Mouse (Mus musculus) heart, embryonic 12.5 days (tissue): ENCODE measurements around the gene Akr1c14. TPM values are rescaled to one million over a fixed set of nuclear protein-coding genes. Genes with fewer than 3 reads are reported as not detected.
"Not testable (repeated sequence)": the region's sequence is repeated elsewhere in the genome, so short reads cannot be mapped to it uniquely, and the experiment has no call there.

Experiments used
- ATAC-seq: fragments of 200-750 bp; cut with Nextera tagmentation; 2 replicates; pipeline ENCODE4 v1.8.0; 2017; ENCODE audit warnings: moderate TSS enrichment, moderate library complexity; ENCODE audit not compliant: insufficient number of reproducible peaks, low FRiP score
- H3K27ac ChIP-seq: fragments of 300-500 bp; sonication (generic); 2 replicates; pipeline ENCODE4 v1.5.1; 2016; ENCODE audit warnings: mild to moderate bottlenecking, moderate library complexity; ENCODE audit not compliant: poor library complexity, severe bottlenecking
- H3K27me3 ChIP-seq: fragments of 300-500 bp; sonication (generic); replicated peaks from 2 replicates; pipeline ENCODE4 v1.6.1; 2016; ENCODE audit warnings: mild to moderate bottlenecking, moderate library complexity
- H3K36me3 ChIP-seq: fragments of 300-500 bp; sonication (generic); 2 replicates; pipeline ENCODE4 v1.6.1; 2016; ENCODE audit warnings: mild to moderate bottlenecking, moderate library complexity
- H3K4me1 ChIP-seq: fragments of 300-500 bp; sonication (generic); replicated peaks from 2 replicates; pipeline ENCODE4 v1.6.1; 2016; ENCODE audit warnings: mild to moderate bottlenecking
- H3K4me2 ChIP-seq: fragments of 300-500 bp; sonication (generic); 2 replicates; pipeline ENCODE4 v1.6.1; 2016; ENCODE audit warnings: mild to moderate bottlenecking, moderate library complexity
- H3K4me3 ChIP-seq: fragments of 300-500 bp; sonication (generic); 2 replicates; pipeline ENCODE4 v1.5.1; 2016; ENCODE audit warnings: mild to moderate bottlenecking
- H3K9ac ChIP-seq: fragments of 300-500 bp; sonication (generic); 2 replicates; pipeline ENCODE4 v1.6.1; 2016; ENCODE audit warnings: mild to moderate bottlenecking, moderate library complexity
- H3K9me3 ChIP-seq: fragments of 300-500 bp; sonication (generic); replicated peaks from 2 replicates; pipeline ENCODE4 v1.6.1; 2016; ENCODE audit warnings: mild to moderate bottlenecking, moderate library complexity
- WGBS: fragments of 180-500 bp; shearing (Covaris S2); methylation state at CpG from one replicate; pipeline ENCODE4 v1.1.7; 2016; 5-methylcytosine and 5-hydroxymethylcytosine counted together
- polyA plus RNA-seq: library from polyadenylated mRNA; unstranded; fragments of >200 nt; fragmentation: Nextera tagmentation; extraction: Ambion mirVana; gene quantifications from 2 replicates; pipeline ENCODE4 v1.2.1, GENCODE M21; 2016

The Akr1c14 gene
- polyA plus RNA-seq, 1 experiment from 2014 or later = 1.9 TPM

GRCm38 (mm10) chr13:4123146-4123545 is 74.3 kb downstream of the Akr1c14 start:
- H3K4me3 ChIP-seq = no peak overlapping the region
- 68% methylated on average over 7 of the region's 7 CpGs for WGBS
- no peak overlapping the region for H3K27ac ChIP-seq
- no peak overlapping the region for H3K9ac ChIP-seq
- H3K36me3 ChIP-seq = no peaks in the 10 kb centered on the region
- H3K9me3 ChIP-seq = peaks cover 15% of the 10 kb centered on the region
- ATAC-seq = no peak
- H3K4me1 ChIP-seq = no peaks in the 10 kb centered on the region
- H3K4me2 ChIP-seq = no peak overlapping the region
- no peaks in the 10 kb centered on the region for H3K27me3 ChIP-seq

- not testable (repeated sequence) for H3K27ac ChIP-seq, H3K36me3 ChIP-seq, H3K4me3 ChIP-seq, H3K27me3 ChIP-seq, H3K9ac ChIP-seq, H3K4me1 ChIP-seq, H3K4me2 ChIP-seq, ATAC-seq
- H3K9me3 ChIP-seq = peaks cover 15% of the 10 kb centered on the region
- WGBS = 85% methylated on average over 6 of the region's 6 CpGs
These were observed 75.7 kb downstream of the Akr1c14 start for GRCm38 (mm10) chr13:4124471-4124870.

GRCm38 (mm10) chr13:4125846-4126245 is 77.0 kb downstream of the Akr1c14 start:
- H3K4me3 ChIP-seq, ATAC-seq, H3K27me3 ChIP-seq, H3K36me3 ChIP-seq, H3K4me1 ChIP-seq, H3K27ac ChIP-seq, H3K9ac ChIP-seq, H3K4me2 ChIP-seq: not testable (repeated sequence)
- 83% methylated on average over 1 of the region's 1 CpGs for WGBS
- H3K9me3 ChIP-seq = peaks cover 15% of the 10 kb centered on the region

- Histone ChIP-seq H3K4me1 (no peaks in the 10 kb centered on the region), H3K27me3 (no peaks in the 10 kb centered on the region), H3K9ac (no peak overlapping the region), H3K4me2 (no peak overlapping the region), H3K36me3 (no peaks in the 10 kb centered on the region), H3K4me3 (no peak overlapping the region), H3K9me3 (peaks cover 13% of the 10 kb centered on the region), H3K27ac (no peak overlapping the region)
- no peak for ATAC-seq
- WGBS = 29% methylated on average over 5 of the region's 5 CpGs
These were observed 80.3 kb downstream of the Akr1c14 start for GRCm38 (mm10) chr13:4129100-4129499.

- Histone ChIP-seq H3K36me3 (no peaks in the 10 kb centered on the region), H3K9me3 (peaks cover 3% of the 10 kb centered on the region; the same call in 1 of the 2 replicates), H3K4me3 (no peak overlapping the region), H3K9ac (no peak overlapping the region), H3K27me3 (no peaks in the 10 kb centered on the region), H3K4me2 (no peak overlapping the region), H3K27ac (no peak overlapping the region), H3K4me1 (no peaks in the 10 kb centered on the region)
- no peak for ATAC-seq
- 75% methylated on average over 1 of the region's 1 CpGs for WGBS
These were observed 82.5 kb downstream of the Akr1c14 start for GRCm38 (mm10) chr13:4131317-4131716.

GRCm38 (mm10) chr13:4131721-4132120 is 82.9 kb downstream of the Akr1c14 start:
- H3K36me3 ChIP-seq = no peaks in the 10 kb centered on the region
- ATAC-seq = no peak
- H3K4me2 ChIP-seq = no peak overlapping the region
- no peak overlapping the region for H3K4me3 ChIP-seq
- H3K9ac ChIP-seq = no peak overlapping the region
- no peaks in the 10 kb centered on the region for H3K4me1 ChIP-seq
- H3K27ac ChIP-seq = no peak overlapping the region
- H3K9me3 ChIP-seq = peaks cover 3% of the 10 kb centered on the region; the same call in 1 of the 2 replicates
- WGBS = 54% methylated on average over 3 of the region's 3 CpGs
- H3K27me3 ChIP-seq = no peaks in the 10 kb centered on the region

GRCm38 (mm10) chr13:4133070-4133469 is 84.3 kb downstream of the Akr1c14 start:
- H3K9me3 ChIP-seq = no peaks in the 10 kb centered on the region
- H3K27me3 ChIP-seq = no peaks in the 10 kb centered on the region
- no peak for ATAC-seq
- H3K9ac ChIP-seq = no peak overlapping the region
- H3K4me1 ChIP-seq = no peaks in the 10 kb centered on the region
- WGBS = 31% methylated on average over 2 of the region's 2 CpGs
- H3K4me2 ChIP-seq = no peak overlapping the region
- no peaks in the 10 kb centered on the region for H3K36me3 ChIP-seq
- no peak overlapping the region for H3K27ac ChIP-seq
- no peak overlapping the region for H3K4me3 ChIP-seq

Other genes starting within 250 kb of the Akr1c14 start
- gene Calml3, start 244.7 kb upstream of the Akr1c14 start, polyA plus RNA-seq = not detected in 2 replicates
- gene Calm4, start 211.3 kb upstream of the Akr1c14 start, polyA plus RNA-seq = not detected in 2 replicates
- gene Calm5, start 194.8 kb upstream of the Akr1c14 start, polyA plus RNA-seq = not detected in 2 replicates
- 63.6 and 63.7 TPM in 2 replicates for gene Net1, start 130.8 kb upstream of the Akr1c14 start, polyA plus RNA-seq
- gene Tubal3, start 130.7 kb upstream of the Akr1c14 start, polyA plus RNA-seq = not detected in 2 replicates
- not detected in 2 replicates for gene Ucn3, start 103.7 kb upstream of the Akr1c14 start, polyA plus RNA-seq
- gene Akr1c18, start 101.6 kb downstream of the Akr1c14 start, polyA plus RNA-seq = not detected in 2 replicates
- gene Akr1c13, start 142.1 kb downstream of the Akr1c14 start, polyA plus RNA-seq = 2.8 and 3.1 TPM in 2 replicates
- gene Akr1c19, start 179.7 kb downstream of the Akr1c14 start, polyA plus RNA-seq = 0.92 and 1.0 TPM in 2 replicates
- 0.53 and 0.55 TPM in 2 replicates for gene Akr1c12, start 230.4 kb downstream of the Akr1c14 start, polyA plus RNA-seq